Mouse (Mus musculus) thymus, postnatal 4 days (tissue): ENCODE measurements at regions not wholly inside any gene's neighbourhood (a gene's known extent, or its start where the extent isn't known, plus 50 kb on each side); places are given as distances from the start of the nearest gene placed in this dataset.
A peak's percentile ranks its signal among the peaks of the same experiment; 100 is the strongest.

Experiments
- DNase-seq: peaks from one replicate; pipeline ENCODE4 v3.0.0; 2021

GRCm38 (mm10) chr16:5537286-5538204, 281.8 kb upstream of the Eef2kmt start:
- DNase-seq: peak; percentile 31

- DNase-seq: no peak
These were observed 280.8 kb upstream of the Eef2kmt start for GRCm38 (mm10) chr16:5536515-5536972.

GRCm38 (mm10) chr16:5535414-5535813, 279.6 kb upstream of the Eef2kmt start:
- DNase-seq: no peak

GRCm38 (mm10) chr16:5534862-5535261, 279.1 kb upstream of the Eef2kmt start:
- no peak for DNase-seq

GRCm38 (mm10) chr16:5534385-5534784, 278.6 kb upstream of the Eef2kmt start:
- no peak for DNase-seq

- DNase-seq: no peak
These were observed 276.5 kb upstream of the Eef2kmt start for GRCm38 (mm10) chr16:5532281-5532680.

GRCm38 (mm10) chr16:5529823-5530222, 274.0 kb upstream of the Eef2kmt start:
- DNase-seq: no peak

- DNase-seq: no peak
These were observed 272.2 kb upstream of the Eef2kmt start for GRCm38 (mm10) chr16:5527936-5528335.

- no peak for DNase-seq
These were observed 268.6 kb upstream of the Eef2kmt start for GRCm38 (mm10) chr16:5524375-5524774.

GRCm38 (mm10) chr16:5523402-5524021, 267.7 kb upstream of the Eef2kmt start:
- DNase-seq: no peak

GRCm38 (mm10) chr16:5517746-5518145, 262.0 kb upstream of the Eef2kmt start:
- DNase-seq: no peak

- DNase-seq: no peak
These were observed 260.1 kb upstream of the Eef2kmt start for GRCm38 (mm10) chr16:5515867-5516266.

- no peak for DNase-seq
These were observed 251.5 kb upstream of the Eef2kmt start for GRCm38 (mm10) chr16:5507261-5507660.

GRCm38 (mm10) chr16:5501961-5502360, 246.2 kb upstream of the Eef2kmt start:
- DNase-seq: no peak

GRCm38 (mm10) chr16:5496051-5496685, 240.4 kb upstream of the Eef2kmt start:
- no peak for DNase-seq

- no peak for DNase-seq
These were observed 237.6 kb upstream of the Eef2kmt start for GRCm38 (mm10) chr16:5493352-5493751.

- DNase-seq: no peak
These were observed 231.5 kb upstream of the Eef2kmt start for GRCm38 (mm10) chr16:5487259-5487658.

GRCm38 (mm10) chr16:5483337-5483736, 227.6 kb upstream of the Eef2kmt start:
- no peak for DNase-seq

GRCm38 (mm10) chr16:5480148-5480547, 224.4 kb upstream of the Eef2kmt start:
- no peak for DNase-seq

GRCm38 (mm10) chr16:5478970-5479369, 223.2 kb upstream of the Eef2kmt start:
- no peak for DNase-seq

- DNase-seq: peak; percentile 77
These were observed 215.5 kb upstream of the Eef2kmt start for GRCm38 (mm10) chr16:5471321-5471720.

- DNase-seq: peak; percentile 74
These were observed 211.8 kb upstream of the Eef2kmt start for GRCm38 (mm10) chr16:5467587-5467986.

GRCm38 (mm10) chr16:5466760-5467159, 211.0 kb upstream of the Eef2kmt start:
- DNase-seq: no peak
